Mouse (Mus musculus): ENCODE results near the gene Fras1.

DNA sequence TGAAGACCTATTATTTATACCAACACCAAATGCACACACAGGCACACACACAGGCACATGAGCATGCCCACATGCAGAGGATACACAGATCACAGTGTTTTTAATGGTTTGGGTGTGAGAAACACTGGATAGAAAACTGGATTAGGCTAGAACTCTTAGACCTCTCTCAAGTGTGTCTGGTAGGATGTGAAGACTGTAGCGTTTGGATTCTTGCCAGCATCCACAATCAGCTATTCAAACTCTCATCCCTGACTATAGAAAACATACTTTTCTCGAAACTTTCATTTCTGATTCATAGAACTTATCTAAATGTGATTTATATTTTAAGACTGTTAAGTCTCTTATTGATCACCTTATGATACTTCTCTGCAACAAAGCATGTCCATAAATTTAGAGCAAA is 34.5 kb downstream of the Fras1 start:
- TF ChIP-seq CTCF (IDR thresholded peaks at IDR 0.05; ENCODE audit: low read depth, low read length) (no peak), POLR2A (IDR thresholded peaks at IDR 0.05; ENCODE audit: insufficient read depth, low read length) (no peak), EP300 (IDR thresholded peaks at IDR 0.05; ENCODE audit: insufficient read depth, low read depth, low read length) (no peak)

Data from ES-Bruce4 (cell line).